Mouse (Mus musculus): ENCODE measurements at regions not wholly inside any gene's neighbourhood (a gene's known extent, or its start where the extent isn't known, plus 50 kb on each side); places are given as distances from the start of the nearest gene placed in this dataset.

- no peak for TF ChIP-seq CHD2 (IDR thresholded peaks at IDR 0.05; ENCODE audit: low read length)
- no peak for TF ChIP-seq POLR2A (IDR thresholded peaks at IDR 0.05; ENCODE audit: low read depth, low read length)
- no peak for TF ChIP-seq EP300 (IDR thresholded peaks at IDR 0.05; ENCODE audit: low read length)
- no peak for TF ChIP-seq MEF2A (IDR thresholded peaks at IDR 0.05; ENCODE audit: borderline replicate concordance, low read depth, low read length)
- no peak for TF ChIP-seq CTCF (conservative IDR thresholded peaks at IDR 0.05 in 1 of 2, IDR thresholded peaks at IDR 0.05 in 1 of 2; ENCODE audit: low read depth in 2 of 2, low read length in 2 of 2)
Measured at GRCm38 (mm10) chr17:31766779-31767697, 88.6 kb downstream of the Sik1 start.
